Mouse (Mus musculus) myocyte (in vitro differentiated cells): ENCODE results near the gene Tmem251.

ENCODE experiments used
- E2F4 ChIP-seq: IDR thresholded peaks from one replicate; pipeline ENCODE4 v1.6.1; 2011; ENCODE audit warnings: mild to moderate bottlenecking, control low read depth, moderate library complexity; ENCODE audit not compliant: insufficient read depth
- MYOD1 ChIP-seq, 3 experiments: IDR thresholded peaks; one replicate each; pipeline ENCODE4 v1.6.1; 2011; ENCODE audit warnings: control low read depth in 2 of 3, low read depth in 2 of 3, mild to moderate bottlenecking in 2 of 3, moderate library complexity in 1 of 3; ENCODE audit not compliant: insufficient read length in 2 of 3, control insufficient read depth in 1 of 3
- POLR2A ChIP-seq: IDR thresholded peaks from one replicate; pipeline ENCODE4 v1.6.1; 2011; ENCODE audit warnings: low read depth, mild to moderate bottlenecking, control low read depth, moderate library complexity; ENCODE audit not compliant: insufficient read length
- TCF3 ChIP-seq: IDR thresholded peaks from one replicate; pipeline ENCODE4 v1.6.1; 2011; ENCODE audit warnings: low read depth, control low read depth; ENCODE audit not compliant: insufficient read length

GRCm38 (mm10) chr12:102784899-102785592 is 41.5 kb downstream of the Tmem251 start:
- TF ChIP-seq POLR2A: no peak
- TF ChIP-seq MYOD1 (IDR thresholded peaks at IDR 0.05; ENCODE audit: control insufficient read depth in 1 of 3, insufficient read length in 2 of 3, low read depth in 2 of 3): no peak
- TF ChIP-seq TCF3: no peak
- TF ChIP-seq E2F4: no peak
